Mouse (Mus musculus): ENCODE measurements at regions not wholly inside any gene's neighbourhood (a gene's known extent, or its start where the extent isn't known, plus 50 kb on each side); places are given as distances from the start of the nearest gene placed in this dataset.
A peak's percentile ranks its signal among the peaks of the same experiment; 100 is the strongest.
"Not testable (repeated sequence)": the region's sequence is repeated elsewhere in the genome, so short reads cannot be mapped to it uniquely, and the experiment has no call there.

GRCm38 (mm10) chr15:93011166-93011565 lies 263.8 kb downstream of the Gxylt1 start:
- 82% methylated on average over 5 of the region's 5 CpGs for WGBS
- no peak for DNase-seq (ENCODE audit: low spot score)
- Histone ChIP-seq H3K9me3 (ENCODE audit: control insufficient read depth, low read length) (no peaks in the 10 kb centered on the region), H3K4me3 (ENCODE audit: low read depth, low read length) (no peak overlapping the region), H3K36me3 (ENCODE audit: control insufficient read depth, insufficient read depth, low read length) (no peaks in the 10 kb centered on the region), H3K27ac (ENCODE audit: low read depth, low read length) (no peak overlapping the region), H3K4me2 (replicated peaks; ENCODE audit: low read depth, low read length) (no peak overlapping the region), H3K27me3 (ENCODE audit: control insufficient read depth, insufficient read depth, low read length) (no peaks in the 10 kb centered on the region), H3K9ac (ENCODE audit: low read depth, low read length) (no peak overlapping the region), H3K4me1 (replicated peaks; ENCODE audit: control insufficient read depth, insufficient read depth, low read length) (no peaks in the 10 kb centered on the region)
- no peak for ATAC-seq (ENCODE audit: low FRiP score)

DNA sequence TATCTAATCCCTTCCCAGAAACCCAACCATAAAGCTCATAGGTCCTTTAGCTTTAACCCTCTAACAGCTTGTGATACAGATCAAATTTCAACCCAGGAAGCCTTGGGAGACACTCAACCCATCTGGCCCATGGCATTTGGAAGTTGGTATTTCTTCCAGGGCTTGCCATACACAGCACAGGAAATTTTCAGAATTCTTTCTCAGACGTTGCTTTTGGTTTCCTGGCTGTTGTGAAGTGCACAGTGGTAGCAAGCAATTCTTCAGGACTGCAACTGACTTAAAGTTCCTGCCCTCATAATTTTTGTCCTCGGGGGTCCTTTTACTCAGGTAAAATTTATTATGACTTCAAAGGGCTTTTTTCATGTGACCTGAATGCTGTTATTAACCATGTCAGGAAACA lies 264.4 kb downstream of the Gxylt1 start:
- WGBS = 59% methylated on average over 2 of the region's 2 CpGs
- Histone ChIP-seq H3K27me3 (ENCODE audit: control insufficient read depth, insufficient read depth, low read length) (no peaks in the 10 kb centered on the region), H3K27ac (ENCODE audit: low read depth, low read length) (no peak overlapping the region), H3K36me3 (ENCODE audit: control insufficient read depth, insufficient read depth, low read length) (no peaks in the 10 kb centered on the region), H3K9ac (ENCODE audit: low read depth, low read length) (no peak overlapping the region), H3K4me3 (ENCODE audit: low read depth, low read length) (no peak overlapping the region), H3K4me2 (replicated peaks; ENCODE audit: low read depth, low read length) (no peak overlapping the region), H3K4me1 (replicated peaks; ENCODE audit: control insufficient read depth, insufficient read depth, low read length) (no peaks in the 10 kb centered on the region), H3K9me3 (ENCODE audit: control insufficient read depth, low read length) (no peaks in the 10 kb centered on the region)
- ATAC-seq (ENCODE audit: low FRiP score) (no peak), DNase-seq (ENCODE audit: low spot score) (no peak)

DNA sequence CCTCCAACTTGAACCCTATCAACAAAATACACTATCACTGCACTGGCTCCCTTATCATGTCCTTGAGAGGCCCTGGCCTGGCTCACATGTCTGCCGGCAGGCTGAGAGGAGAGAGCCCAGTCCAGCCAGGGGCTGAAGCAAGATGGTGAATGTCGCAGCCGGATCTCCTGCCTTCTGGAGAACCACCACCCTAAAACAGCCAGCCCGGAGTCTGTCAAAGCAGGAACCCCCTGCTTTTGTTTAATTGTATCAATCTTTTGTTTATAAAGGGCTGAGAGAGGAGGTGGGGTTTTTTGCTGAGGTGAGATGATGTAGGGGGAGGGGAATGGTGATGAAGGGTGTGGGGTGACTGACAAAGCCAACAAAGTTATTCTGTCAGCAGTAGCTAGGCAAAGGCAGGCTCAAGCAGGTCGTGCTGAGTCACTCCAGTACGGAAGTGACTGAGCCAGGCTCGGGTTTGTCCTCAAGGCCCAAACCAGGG lies 269.2 kb downstream of the Gxylt1 start:
- Histone ChIP-seq H3K27me3 (ENCODE audit: control insufficient read depth, insufficient read depth, low read length) (no peaks in the 10 kb centered on the region), H3K36me3 (ENCODE audit: control insufficient read depth, insufficient read depth, low read length) (no peaks in the 10 kb centered on the region), H3K4me3 (ENCODE audit: low read depth, low read length) (no peak overlapping the region), H3K27ac (ENCODE audit: low read depth, low read length) (no peak overlapping the region), H3K9ac (ENCODE audit: low read depth, low read length) (no peak overlapping the region), H3K9me3 (ENCODE audit: control insufficient read depth, low read length) (no peaks in the 10 kb centered on the region), H3K4me2 (replicated peaks; ENCODE audit: low read depth, low read length) (no peak overlapping the region), H3K4me1 (replicated peaks; ENCODE audit: control insufficient read depth, insufficient read depth, low read length) (no peaks in the 10 kb centered on the region; the same call in 1 of the 2 replicates)
- 52% methylated on average over 7 of the region's 7 CpGs for WGBS
- DNase-seq (ENCODE audit: low spot score) (no peak), ATAC-seq (ENCODE audit: low FRiP score) (no peak)

- ATAC-seq (ENCODE audit: low FRiP score); H3K9ac ChIP-seq (ENCODE audit: low read depth, low read length); H3K36me3 ChIP-seq (ENCODE audit: control insufficient read depth, insufficient read depth, low read length); H3K27ac ChIP-seq (ENCODE audit: low read depth, low read length); H3K9me3 ChIP-seq (ENCODE audit: control insufficient read depth, low read length); DNase-seq (ENCODE audit: low spot score); H3K4me3 ChIP-seq (ENCODE audit: low read depth, low read length); H3K27me3 ChIP-seq (ENCODE audit: control insufficient read depth, insufficient read depth, low read length); H3K4me2 ChIP-seq (replicated peaks; ENCODE audit: low read depth, low read length); H3K4me1 ChIP-seq (replicated peaks; ENCODE audit: control insufficient read depth, insufficient read depth, low read length): not testable (repeated sequence)
- WGBS = 89% methylated on average over 5 of the region's 5 CpGs
These were observed 269.8 kb downstream of the Gxylt1 start for GRCm38 (mm10) chr15:93005186-93005585.

GRCm38 (mm10) chr15:93004551-93004950 lies 270.4 kb downstream of the Gxylt1 start:
- DNase-seq (ENCODE audit: low spot score) (no peak), ATAC-seq (ENCODE audit: low FRiP score) (no peak)
- Histone ChIP-seq H3K4me1 (replicated peaks; ENCODE audit: control insufficient read depth, insufficient read depth, low read length) (no peaks in the 10 kb centered on the region; the same call in 1 of the 2 replicates), H3K27me3 (ENCODE audit: control insufficient read depth, insufficient read depth, low read length) (no peaks in the 10 kb centered on the region), H3K9me3 (ENCODE audit: control insufficient read depth, low read length) (no peaks in the 10 kb centered on the region), H3K4me2 (replicated peaks; ENCODE audit: low read depth, low read length) (no peak overlapping the region), H3K36me3 (ENCODE audit: control insufficient read depth, insufficient read depth, low read length) (no peaks in the 10 kb centered on the region), H3K9ac (ENCODE audit: low read depth, low read length) (no peak overlapping the region), H3K27ac (ENCODE audit: low read depth, low read length) (no peak overlapping the region), H3K4me3 (ENCODE audit: low read depth, low read length) (no peak overlapping the region)
- 93% methylated on average over 7 of the region's 7 CpGs for WGBS

GRCm38 (mm10) chr15:93003233-93003632 lies 271.7 kb downstream of the Gxylt1 start:
- no peak for DNase-seq (ENCODE audit: low spot score)
- H3K4me3 ChIP-seq (ENCODE audit: low read depth, low read length) = no peak overlapping the region
- 80% methylated on average over 3 of the region's 3 CpGs for WGBS
- no peaks in the 10 kb centered on the region; the same call in 1 of the 2 replicates for H3K4me1 ChIP-seq (replicated peaks; ENCODE audit: control insufficient read depth, insufficient read depth, low read length)
- no peaks in the 10 kb centered on the region for H3K27me3 ChIP-seq (ENCODE audit: control insufficient read depth, insufficient read depth, low read length)
- H3K4me2 ChIP-seq (replicated peaks; ENCODE audit: low read depth, low read length) = no peak overlapping the region
- no peak for ATAC-seq (ENCODE audit: low FRiP score)
- no peaks in the 10 kb centered on the region for H3K9me3 ChIP-seq (ENCODE audit: control insufficient read depth, low read length)
- H3K36me3 ChIP-seq (ENCODE audit: control insufficient read depth, insufficient read depth, low read length) = no peaks in the 10 kb centered on the region
- H3K9ac ChIP-seq (ENCODE audit: low read depth, low read length) = no peak overlapping the region
- no peak overlapping the region for H3K27ac ChIP-seq (ENCODE audit: low read depth, low read length)

DNA sequence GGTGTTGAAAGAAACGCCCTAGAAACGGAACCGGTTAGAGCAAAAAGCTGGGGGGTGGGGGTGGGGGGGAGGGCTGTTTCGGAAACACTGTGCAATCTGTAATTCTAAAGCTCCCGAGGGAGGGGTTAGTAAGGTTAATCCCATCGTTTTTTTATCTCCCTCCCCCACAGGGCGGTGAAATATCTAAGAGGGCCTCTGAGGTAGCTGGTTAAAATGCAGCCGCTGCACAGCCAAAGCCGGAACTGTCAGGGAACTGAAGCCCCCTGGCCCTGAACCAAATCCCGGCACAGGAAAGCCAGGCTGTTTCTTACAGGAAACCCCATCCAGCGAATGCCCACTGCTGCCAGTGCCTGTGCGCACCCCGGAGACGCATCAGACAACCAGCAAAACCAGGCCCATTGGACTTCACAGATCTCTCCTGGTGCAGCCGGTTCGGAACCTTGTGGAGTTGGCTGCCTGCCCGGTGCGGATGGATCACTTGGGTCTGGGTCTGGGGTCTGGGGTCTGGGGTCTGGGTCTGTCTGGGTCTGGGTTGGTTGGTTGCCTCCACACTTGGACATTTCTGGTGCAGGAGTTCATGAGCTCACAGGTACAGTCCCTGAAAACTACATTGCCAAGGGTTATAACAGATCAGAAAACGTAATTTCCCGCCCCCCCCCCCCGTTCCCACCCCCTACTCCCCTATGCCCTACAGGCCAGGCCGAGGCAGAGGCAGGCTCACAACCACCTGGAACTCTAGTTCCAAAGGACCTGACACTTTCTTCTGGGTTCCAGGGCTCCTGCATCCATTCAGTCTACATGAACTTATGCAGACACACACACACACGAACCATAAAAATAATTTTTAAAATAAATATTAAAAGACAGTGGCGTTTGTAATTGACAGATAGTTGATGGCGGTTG lies 272.7 kb downstream of the Gxylt1 start:
- H3K36me3 ChIP-seq (ENCODE audit: control insufficient read depth, insufficient read depth, low read length) = no peaks in the 10 kb centered on the region
- peak overlapping the region; percentile 31 for H3K9ac ChIP-seq (ENCODE audit: low read depth, low read length)
- H3K27ac ChIP-seq (ENCODE audit: low read depth, low read length) = no peak overlapping the region
- DNase-seq (ENCODE audit: low spot score) (peak; percentile 37), ATAC-seq (ENCODE audit: low FRiP score) (peak; percentile 19)
- peak overlapping the region; percentile 25 for H3K4me2 ChIP-seq (replicated peaks; ENCODE audit: low read depth, low read length)
- 40% methylated on average over 25 of the region's 25 CpGs for WGBS
- H3K9me3 ChIP-seq (ENCODE audit: control insufficient read depth, low read length) = no peaks in the 10 kb centered on the region
- no peaks in the 10 kb centered on the region for H3K27me3 ChIP-seq (ENCODE audit: control insufficient read depth, insufficient read depth, low read length)
- H3K4me1 ChIP-seq (replicated peaks; ENCODE audit: control insufficient read depth, insufficient read depth, low read length) = no peaks in the 10 kb centered on the region; the same call in 1 of the 2 replicates
- peak overlapping the region; percentile 4; the same call in 1 of the 2 replicates for H3K4me3 ChIP-seq (ENCODE audit: low read depth, low read length)

GRCm38 (mm10) chr15:93001346-93002001 lies 273.5 kb downstream of the Gxylt1 start:
- Histone ChIP-seq H3K27me3 (ENCODE audit: control insufficient read depth, insufficient read depth, low read length) (no peaks in the 10 kb centered on the region), H3K9ac (ENCODE audit: low read depth, low read length) (no peak overlapping the region; the same call in 1 of the 2 replicates), H3K27ac (ENCODE audit: low read depth, low read length) (no peak overlapping the region), H3K4me3 (ENCODE audit: low read depth, low read length) (peak overlapping the region; percentile 4; the same call in 1 of the 2 replicates), H3K9me3 (ENCODE audit: control insufficient read depth, low read length) (no peaks in the 10 kb centered on the region), H3K4me2 (replicated peaks; ENCODE audit: low read depth, low read length) (peak overlapping the region; percentile 25), H3K36me3 (ENCODE audit: control insufficient read depth, insufficient read depth, low read length) (no peaks in the 10 kb centered on the region), H3K4me1 (replicated peaks; ENCODE audit: control insufficient read depth, insufficient read depth, low read length) (no peaks in the 10 kb centered on the region; the same call in 1 of the 2 replicates)
- ATAC-seq (ENCODE audit: low FRiP score) (no peak), DNase-seq (ENCODE audit: low spot score) (no peak)
- 14% methylated on average over 11 of the region's 11 CpGs for WGBS

Data from hindbrain, embryonic 11.5 days (tissue).